Mouse (Mus musculus) olfactory bulb, adult 2 months (tissue): ENCODE data around the gene Tmtc1. TPM values are rescaled to one million over a fixed set of nuclear protein-coding genes. Genes with fewer than 3 reads are reported as not detected.

ENCODE experiments used
- H3K27ac ChIP-seq: fragments of 200-500 bp; 2 replicates; pipeline ENCODE4 v1.5.1; 2012; ENCODE audit warnings: low read depth, low read length; ENCODE audit not compliant: insufficient read depth
- H3K4me1 ChIP-seq: fragments of 200-500 bp; 2 replicates; pipeline ENCODE4 v1.6.1; 2012; ENCODE audit warnings: low read length; ENCODE audit not compliant: control insufficient read depth, insufficient read depth
- H3K4me3 ChIP-seq: fragments of 200-500 bp; 2 replicates; pipeline ENCODE4 v1.5.1; 2012; ENCODE audit warnings: mild to moderate bottlenecking, low read depth, low read length, moderate library complexity; ENCODE audit not compliant: insufficient read depth
- CTCF ChIP-seq: fragments of 200-500 bp; IDR thresholded peaks from 2 replicates; pipeline ENCODE4 v1.5.1; 2012; ENCODE audit warnings: low read depth, mild to moderate bottlenecking, low read length, moderate library complexity; ENCODE audit not compliant: insufficient read depth
- POLR2A ChIP-seq: fragments of 200-500 bp; IDR thresholded peaks from 2 replicates; pipeline ENCODE4 v1.6.1; 2012; ENCODE audit warnings: mild to moderate bottlenecking, low read depth, low read length, moderate library complexity; ENCODE audit not compliant: insufficient read depth
- WGBS: fragments of 180-500 bp; shearing (Covaris S2); methylation state at CpG from one replicate; pipeline ENCODE4 v1.1.7; 2018; 5-methylcytosine and 5-hydroxymethylcytosine counted together
- polyA plus RNA-seq: library from polyadenylated mRNA; stranded (reverse); fragments of >200 nt; gene quantifications from 2 replicates; pipeline ENCODE4 v1.2.4, GENCODE M21; 2012; ENCODE audit warnings: low replicate concordance; ENCODE audit not compliant: missing spikeins, insufficient read depth, insufficient read length

The Tmtc1 gene
- polyA plus RNA-seq, result 92.0 TPM in 1 of 2 replicates, not detected in the other

GRCm38 (mm10) chr6:148443726-148444701 is at the start of gene Tmtc1:
Gene Tmtc1, minus strand, starts transcription at chr6:148444389.
- Histone ChIP-seq H3K4me1 (peaks cover 9% of the 10 kb centered on the region), H3K27ac (peak within 1 kb of the TSS; percentile 80), H3K4me3 (peak within 1 kb of the TSS; percentile 85)
- WGBS, result under 1% methylated on average over 99 of the region's 99 CpGs
- TF ChIP-seq CTCF, result no peak
- peak; percentile 46; the same call in 1 of the 2 replicates for TF ChIP-seq POLR2A

GRCm38 (mm10) chr6:148491849-148492248 is 47.7 kb upstream of the Tmtc1 start:
- Histone ChIP-seq H3K4me3 (no peak overlapping the region), H3K27ac (no peak overlapping the region), H3K4me1 (no peaks in the 10 kb centered on the region)
- 87% methylated on average over 5 of the region's 5 CpGs for WGBS
- TF ChIP-seq CTCF (no peak), POLR2A (no peak)

- H3K4me1 ChIP-seq, result 0 out of 2 replicates have a peak, but pooled peaks cover 2% of the 10 kb centered on the region
- 74% methylated on average over 3 of the region's 3 CpGs for WGBS
- no peak overlapping the region for H3K4me3 ChIP-seq
- no peak overlapping the region for H3K27ac ChIP-seq
- no peak for TF ChIP-seq POLR2A
- TF ChIP-seq CTCF, result no peak
Observed at GRCm38 (mm10) chr6:148486756-148487155, 42.6 kb upstream of the Tmtc1 start.

- Histone ChIP-seq H3K4me1 (0 out of 2 replicates have a peak, but pooled peaks cover 2% of the 10 kb centered on the region), H3K27ac (no peak overlapping the region), H3K4me3 (no peak overlapping the region)
- TF ChIP-seq POLR2A (no peak), CTCF (no peak)
Observed at GRCm38 (mm10) chr6:148481894-148482293, 37.7 kb upstream of the Tmtc1 start.

- Histone ChIP-seq H3K4me3 (no peak overlapping the region), H3K27ac (no peak overlapping the region), H3K4me1 (no peaks in the 10 kb centered on the region)
- WGBS, result 84% methylated on average over 2 of the region's 2 CpGs
- TF ChIP-seq POLR2A (no peak), CTCF (no peak)
Observed at GRCm38 (mm10) chr6:148479671-148480237, 35.6 kb upstream of the Tmtc1 start.

GRCm38 (mm10) chr6:148478350-148478749 is 34.2 kb upstream of the Tmtc1 start:
- Histone ChIP-seq H3K4me3 (no peak overlapping the region), H3K27ac (no peak overlapping the region), H3K4me1 (no peaks in the 10 kb centered on the region)
- 84% methylated on average over 6 of the region's 6 CpGs for WGBS
- no peak for TF ChIP-seq CTCF
- no peak for TF ChIP-seq POLR2A

GRCm38 (mm10) chr6:148472289-148472688 is 28.1 kb upstream of the Tmtc1 start:
- TF ChIP-seq POLR2A (no peak), CTCF (no peak)
- 97% methylated on average over 3 of the region's 3 CpGs for WGBS
- no peaks in the 10 kb centered on the region for H3K4me1 ChIP-seq
- no peak overlapping the region for H3K27ac ChIP-seq
- H3K4me3 ChIP-seq, result no peak overlapping the region

- Histone ChIP-seq H3K4me3 (no peak overlapping the region), H3K4me1 (no peaks in the 10 kb centered on the region), H3K27ac (no peak overlapping the region)
- 63% methylated on average over 2 of the region's 2 CpGs for WGBS
- TF ChIP-seq CTCF, result no peak
- TF ChIP-seq POLR2A, result no peak
Observed at GRCm38 (mm10) chr6:148467924-148468389, 23.8 kb upstream of the Tmtc1 start.

- no peak overlapping the region for H3K4me3 ChIP-seq
- H3K27ac ChIP-seq, result no peak overlapping the region
- 61% methylated on average over 3 of the region's 3 CpGs for WGBS
- H3K4me1 ChIP-seq, result no peaks in the 10 kb centered on the region
- TF ChIP-seq CTCF, result no peak
- no peak for TF ChIP-seq POLR2A
Observed at GRCm38 (mm10) chr6:148467170-148467921, 23.2 kb upstream of the Tmtc1 start.
